Mouse (Mus musculus) hindbrain, embryonic 11.5 days (tissue): ENCODE data around the gene Ankrd13a. TPM values are rescaled to one million over a fixed set of nuclear protein-coding genes. Genes with fewer than 3 reads are reported as not detected.

Experiments used
- ATAC-seq: fragments of 200-750 bp; cut with Nextera tagmentation; 2 replicates; pipeline ENCODE4 v1.8.0; 2017; ENCODE audit warnings: mild to moderate bottlenecking, moderate TSS enrichment, moderate library complexity; ENCODE audit not compliant: low FRiP score
- DNase-seq: peaks from one replicate; pipeline ENCODE4 v3.0.0-alpha.2; 2015; ENCODE audit warnings: low spot score
- H3K27ac ChIP-seq: fragments of 300-500 bp; sonication (generic); 2 replicates; pipeline ENCODE4 v1.5.1; 2014; ENCODE audit warnings: mild to moderate bottlenecking, low read depth, low read length
- H3K27me3 ChIP-seq: fragments of 300-500 bp; sonication (generic); 2 replicates; pipeline ENCODE4 v1.6.1; 2014; ENCODE audit warnings: mild to moderate bottlenecking, low read length, moderate library complexity, mixed read lengths; ENCODE audit not compliant: control insufficient read depth, insufficient read depth
- H3K36me3 ChIP-seq: fragments of 300-500 bp; sonication (generic); 2 replicates; pipeline ENCODE4 v1.6.1; 2014; ENCODE audit warnings: mild to moderate bottlenecking, low read length, moderate library complexity, mixed read lengths; ENCODE audit not compliant: control insufficient read depth, insufficient read depth
- H3K4me1 ChIP-seq: fragments of 300-500 bp; sonication (generic); replicated peaks from 2 replicates; pipeline ENCODE4 v1.6.1; 2014; ENCODE audit warnings: low read length, mixed read lengths; ENCODE audit not compliant: control insufficient read depth, insufficient read depth
- H3K4me2 ChIP-seq: fragments of 300-500 bp; sonication (generic); replicated peaks from 2 replicates; pipeline ENCODE4 v1.6.1; 2014; ENCODE audit warnings: mild to moderate bottlenecking, low read depth, low read length
- H3K4me3 ChIP-seq: fragments of 300-500 bp; sonication (generic); 2 replicates; pipeline ENCODE4 v1.5.1; 2014; ENCODE audit warnings: low read depth, low read length
- H3K9ac ChIP-seq: fragments of 300-500 bp; sonication (generic); 2 replicates; pipeline ENCODE4 v1.6.1; 2014; ENCODE audit warnings: low read depth, low read length
- H3K9me3 ChIP-seq: fragments of 300-500 bp; sonication (generic); 2 replicates; pipeline ENCODE4 v1.6.1; 2016; ENCODE audit warnings: low read length; ENCODE audit not compliant: control insufficient read depth
- WGBS: fragments of 180-500 bp; shearing (Covaris S2); extraction: QIAGEN DNeasy Blood & Tissue Kit; methylation state at CpG from one replicate; pipeline ENCODE4 v1.1.7; 2014; 5-methylcytosine and 5-hydroxymethylcytosine counted together
- polyA plus RNA-seq: library from polyadenylated mRNA; unstranded; fragments of >200 nt; fragmentation: Nextera tagmentation; extraction: Ambion mirVana; gene quantifications from 2 replicates; pipeline ENCODE4 v1.2.1, GENCODE M21; 2014

Ankrd13a gene
- polyA plus RNA-seq, 1 experiment from 2014 or later = 71.0 TPM

DNA sequence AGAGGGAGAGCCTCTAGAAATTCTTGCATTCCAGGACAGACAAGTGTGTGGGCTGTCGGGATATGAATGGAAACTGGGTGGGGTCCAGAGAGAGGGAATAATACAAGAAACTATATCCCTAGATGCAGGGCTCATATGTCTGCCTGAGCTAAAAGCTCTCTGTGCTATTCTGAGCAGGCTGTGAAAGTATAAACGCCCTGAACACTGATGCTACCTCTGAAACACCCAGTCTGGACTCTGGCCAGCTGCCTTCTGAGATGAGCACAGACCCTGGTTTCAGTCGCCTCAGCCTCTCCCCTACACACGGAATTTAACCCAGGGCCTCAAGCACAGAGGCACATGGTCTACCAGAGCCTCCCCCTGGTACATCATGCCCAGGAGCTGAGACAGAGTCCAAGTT lies 33.9 kb upstream of the Ankrd13a start:
- Histone ChIP-seq H3K27me3 (no peaks in the 10 kb centered on the region), H3K36me3 (peaks cover 16% of the 10 kb centered on the region), H3K4me3 (no peak overlapping the region), H3K4me1 (no peaks in the 10 kb centered on the region), H3K9me3 (no peaks in the 10 kb centered on the region), H3K9ac (no peak overlapping the region), H3K27ac (no peak overlapping the region), H3K4me2 (no peak overlapping the region)
- WGBS = 78% methylated on average over 4 of the region's 4 CpGs
- DNase-seq = no peak
- no peak for ATAC-seq

DNA sequence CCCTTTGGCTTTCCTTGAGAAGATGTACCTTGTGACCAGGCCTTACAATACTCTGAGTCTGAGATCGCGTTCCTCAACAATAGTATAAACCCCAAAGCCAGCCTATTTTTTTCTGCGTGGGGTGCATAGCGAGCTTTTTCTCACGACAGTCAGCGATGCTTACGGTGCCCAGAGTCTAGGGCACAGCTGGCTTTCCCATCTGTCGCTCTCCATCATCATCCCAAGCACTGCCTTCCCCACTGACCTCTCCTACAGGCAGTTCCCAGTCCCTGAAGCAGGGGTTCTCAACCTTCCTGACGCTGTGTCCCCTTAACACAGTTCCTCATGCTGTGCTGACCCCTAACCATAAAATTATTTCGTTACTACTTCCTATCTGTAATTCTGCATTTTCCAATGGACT lies 31.9 kb upstream of the Ankrd13a start:
- DNase-seq = no peak
- Histone ChIP-seq H3K27me3 (no peaks in the 10 kb centered on the region), H3K4me3 (no peak overlapping the region), H3K4me1 (no peaks in the 10 kb centered on the region), H3K27ac (no peak overlapping the region), H3K9ac (no peak overlapping the region), H3K9me3 (no peaks in the 10 kb centered on the region), H3K36me3 (peaks cover 12% of the 10 kb centered on the region), H3K4me2 (no peak overlapping the region)
- WGBS = 92% methylated on average over 10 of the region's 10 CpGs
- ATAC-seq = no peak

DNA sequence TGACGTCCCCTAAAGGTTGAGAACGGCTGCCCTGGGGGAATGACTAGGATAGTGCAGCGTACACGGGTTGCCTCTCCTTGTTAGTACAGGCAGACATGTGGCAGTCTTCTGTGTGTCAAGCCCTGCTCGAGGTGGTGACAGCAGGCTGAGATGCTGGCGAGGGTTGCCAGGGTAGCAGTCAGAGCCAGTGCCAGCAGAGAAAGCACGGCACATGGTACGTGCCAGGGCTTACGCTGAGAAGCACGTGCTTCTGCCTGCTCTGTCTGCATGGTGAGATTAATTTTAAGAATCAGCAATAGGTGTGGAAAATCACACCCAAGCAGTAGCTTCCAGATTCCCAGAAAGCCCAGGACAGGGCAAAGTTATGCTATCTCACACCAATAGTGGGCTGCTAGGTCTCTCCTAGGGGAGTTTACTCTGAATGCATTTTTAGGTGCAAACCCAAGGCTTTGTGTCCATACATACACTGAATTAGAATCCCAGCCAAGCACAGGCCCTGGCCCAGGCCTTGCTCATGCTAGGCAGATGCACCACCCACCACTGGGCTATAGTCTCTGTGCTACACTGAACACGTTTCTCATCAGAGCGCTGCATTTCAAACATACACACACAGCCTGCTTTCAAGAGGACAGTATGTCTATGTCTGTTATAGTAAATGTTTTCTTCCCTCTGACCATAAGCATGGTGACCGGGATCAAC lies 31.3 kb upstream of the Ankrd13a start:
- ATAC-seq = no peak
- no peaks in the 10 kb centered on the region for H3K4me1 ChIP-seq
- WGBS = 94% methylated on average over 13 of the region's 13 CpGs
- no peak for DNase-seq
- no peaks in the 10 kb centered on the region for H3K9me3 ChIP-seq
- no peak overlapping the region for H3K4me2 ChIP-seq
- H3K4me3 ChIP-seq = no peak overlapping the region
- peaks cover 12% of the 10 kb centered on the region for H3K36me3 ChIP-seq
- H3K27me3 ChIP-seq = no peaks in the 10 kb centered on the region
- no peak overlapping the region for H3K9ac ChIP-seq
- no peak overlapping the region for H3K27ac ChIP-seq

DNA sequence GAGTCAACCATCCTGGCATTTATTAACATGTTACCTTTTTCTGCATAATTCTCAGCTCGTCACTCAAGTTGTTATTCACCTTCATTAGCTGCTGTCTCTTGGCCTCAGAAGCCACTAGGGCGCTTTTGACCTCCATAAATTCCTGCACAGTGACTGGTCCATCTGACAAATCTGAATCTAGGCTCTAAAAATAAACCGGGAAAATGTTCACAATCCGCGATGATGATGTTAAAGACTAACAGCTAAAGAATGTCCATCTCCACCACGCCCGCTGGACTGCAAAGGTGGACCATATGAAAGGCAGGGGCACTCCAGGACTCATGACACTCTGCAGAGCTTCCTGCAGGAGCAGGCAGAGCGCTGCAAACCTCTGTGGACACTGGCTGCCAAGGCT lies 30.8 kb upstream of the Ankrd13a start:
- ATAC-seq = no peak

DNA sequence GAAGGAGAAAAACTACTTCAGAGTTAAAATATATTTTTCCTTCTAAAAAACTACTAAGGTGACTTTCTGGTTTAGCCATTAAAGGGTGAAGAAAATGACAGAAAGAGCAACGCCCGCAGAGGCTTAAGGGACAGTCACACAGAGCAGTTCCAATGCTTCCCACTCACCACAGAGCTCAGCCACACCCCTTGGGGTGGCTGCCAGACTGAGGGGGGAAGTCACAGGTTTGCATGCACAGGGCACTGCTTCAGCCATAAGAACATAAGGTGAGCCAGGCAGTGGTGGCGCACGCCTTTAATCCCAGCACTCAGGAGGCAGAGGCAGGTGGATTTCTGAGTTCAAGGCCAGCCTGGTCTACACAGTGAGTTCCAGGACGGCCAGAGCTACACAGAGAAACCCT lies 28.9 kb upstream of the Ankrd13a start:
- peaks cover 9% of the 10 kb centered on the region for H3K36me3 ChIP-seq
- H3K4me1 ChIP-seq = no peaks in the 10 kb centered on the region
- H3K4me3 ChIP-seq = no peak overlapping the region
- no peak for ATAC-seq
- no peaks in the 10 kb centered on the region for H3K9me3 ChIP-seq
- no peak overlapping the region for H3K9ac ChIP-seq
- no peaks in the 10 kb centered on the region for H3K27me3 ChIP-seq
- no peak overlapping the region for H3K4me2 ChIP-seq
- DNase-seq = no peak
- WGBS = 97% methylated on average over 5 of the region's 5 CpGs
- no peak overlapping the region for H3K27ac ChIP-seq

More for the DNA sequence above, 30.8 kb upstream of the Ankrd13a start:
- Histone ChIP-seq H3K27me3 (no peaks in the 10 kb centered on the region), H3K4me2 (no peak overlapping the region), H3K27ac (no peak overlapping the region), H3K4me3 (no peak overlapping the region), H3K9ac (no peak overlapping the region), H3K4me1 (no peaks in the 10 kb centered on the region), H3K9me3 (no peaks in the 10 kb centered on the region), H3K36me3 (peaks cover 12% of the 10 kb centered on the region)
- 96% methylated on average over 8 of the region's 8 CpGs for WGBS
- no peak for DNase-seq

DNA sequence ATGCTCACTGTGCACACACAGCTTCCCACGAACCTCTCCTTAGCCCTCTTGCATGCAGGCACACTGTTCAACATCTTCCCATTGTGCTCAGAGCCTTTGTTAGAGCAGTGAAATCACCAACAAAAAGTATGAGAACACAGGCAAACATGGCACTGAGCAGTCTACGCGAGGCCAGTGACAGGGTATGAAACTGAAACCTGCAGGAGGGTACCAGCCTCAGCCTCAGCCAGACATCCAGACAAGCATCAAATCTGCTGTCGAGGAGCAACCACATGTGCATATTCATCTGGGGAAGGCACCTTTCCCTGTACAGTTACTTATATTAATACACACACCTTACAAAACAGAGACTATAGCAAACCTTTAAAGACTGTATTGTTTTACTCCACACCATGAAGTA lies 27.6 kb upstream of the Ankrd13a start:
- Histone ChIP-seq H3K36me3 (peaks cover 12% of the 10 kb centered on the region), H3K4me1 (no peaks in the 10 kb centered on the region), H3K27ac (no peak overlapping the region), H3K9ac (no peak overlapping the region), H3K4me3 (no peak overlapping the region), H3K4me2 (no peak overlapping the region), H3K27me3 (no peaks in the 10 kb centered on the region), H3K9me3 (no peaks in the 10 kb centered on the region)
- 91% methylated on average over 4 of the region's 4 CpGs for WGBS
- DNase-seq = no peak
- ATAC-seq = no peak

DNA sequence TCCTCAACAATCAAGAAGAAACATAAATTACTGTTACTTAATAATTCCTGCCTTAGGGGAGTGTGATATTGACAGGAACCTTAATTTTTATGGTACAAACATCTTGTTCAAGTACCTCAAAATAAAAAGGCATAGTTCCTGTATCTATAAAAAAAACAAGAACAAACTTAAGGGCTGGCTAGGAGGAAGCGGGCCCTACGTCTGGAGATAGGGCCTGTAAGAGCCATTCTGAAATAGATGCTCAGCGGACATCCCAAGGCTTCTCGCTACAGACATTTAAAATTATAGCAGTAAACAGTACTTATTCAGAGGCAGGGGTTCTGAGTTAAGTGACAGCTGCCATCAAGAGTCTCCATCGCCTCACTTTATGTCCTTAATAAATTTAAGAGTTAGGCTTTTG lies 27.0 kb upstream of the Ankrd13a start:
- Histone ChIP-seq H3K27ac (no peak overlapping the region), H3K36me3 (peaks cover 12% of the 10 kb centered on the region), H3K4me3 (no peak overlapping the region), H3K4me1 (no peaks in the 10 kb centered on the region), H3K27me3 (no peaks in the 10 kb centered on the region), H3K9me3 (no peaks in the 10 kb centered on the region), H3K4me2 (no peak overlapping the region), H3K9ac (no peak overlapping the region)
- no peak for ATAC-seq
- WGBS = 94% methylated on average over 5 of the region's 5 CpGs
- no peak for DNase-seq

DNA sequence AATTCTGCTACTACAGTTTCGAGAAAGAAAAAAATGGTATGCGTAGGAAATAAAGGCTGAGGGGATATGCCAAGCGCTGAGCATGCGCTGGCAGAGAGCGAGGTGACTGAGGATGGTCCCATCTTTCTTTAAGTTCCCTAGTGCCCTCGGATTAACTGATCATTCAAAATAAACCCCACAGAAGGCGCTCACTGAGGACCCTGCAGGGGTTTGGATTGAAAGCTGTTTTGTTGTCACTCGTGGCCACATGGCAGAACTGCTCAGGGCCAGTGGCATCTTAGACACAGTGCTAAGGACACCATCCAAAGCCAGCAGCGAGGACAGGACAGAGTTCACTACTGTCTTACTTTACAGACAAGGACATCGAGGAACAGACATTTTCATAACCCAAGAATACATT lies 24.2 kb upstream of the Ankrd13a start:
- Histone ChIP-seq H3K4me2 (no peak overlapping the region), H3K27ac (no peak overlapping the region), H3K27me3 (no peaks in the 10 kb centered on the region), H3K9me3 (no peaks in the 10 kb centered on the region), H3K9ac (no peak overlapping the region), H3K4me1 (no peaks in the 10 kb centered on the region), H3K36me3 (peaks cover 3% of the 10 kb centered on the region; the same call in 1 of the 2 replicates), H3K4me3 (no peak overlapping the region)
- DNase-seq (no peak), ATAC-seq (no peak)
- 89% methylated on average over 10 of the region's 10 CpGs for WGBS

DNA sequence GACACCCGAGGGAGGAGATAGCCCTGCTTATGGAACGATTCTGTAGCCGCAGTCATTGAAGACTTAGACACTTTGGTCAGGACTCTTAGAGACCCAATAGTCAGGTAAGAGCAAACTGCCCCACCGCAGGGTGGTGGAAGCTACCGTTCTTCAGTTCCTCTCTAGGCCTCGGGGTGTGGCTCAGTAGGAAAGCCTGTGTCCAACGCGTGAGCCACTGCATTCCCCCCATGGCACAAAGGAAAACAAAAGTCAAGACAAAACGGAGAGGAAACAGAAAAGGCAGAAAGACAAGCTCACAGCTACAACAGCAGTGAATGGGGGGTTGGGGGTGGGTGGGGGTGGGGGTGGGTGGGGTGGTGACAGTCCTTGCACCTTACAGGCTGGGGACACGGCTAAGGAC lies 22.1 kb upstream of the Ankrd13a start:
- Histone ChIP-seq H3K9me3 (no peaks in the 10 kb centered on the region), H3K27ac (no peak overlapping the region), H3K27me3 (no peaks in the 10 kb centered on the region), H3K36me3 (peaks cover 3% of the 10 kb centered on the region; the same call in 1 of the 2 replicates), H3K9ac (no peak overlapping the region), H3K4me1 (no peaks in the 10 kb centered on the region), H3K4me2 (no peak overlapping the region), H3K4me3 (no peak overlapping the region)
- WGBS = 88% methylated on average over 10 of the region's 10 CpGs
- DNase-seq = no peak
- no peak for ATAC-seq
